Comparison of ENCODE assay signal across 8 mouse cellular contexts in the genomic region with DNA sequence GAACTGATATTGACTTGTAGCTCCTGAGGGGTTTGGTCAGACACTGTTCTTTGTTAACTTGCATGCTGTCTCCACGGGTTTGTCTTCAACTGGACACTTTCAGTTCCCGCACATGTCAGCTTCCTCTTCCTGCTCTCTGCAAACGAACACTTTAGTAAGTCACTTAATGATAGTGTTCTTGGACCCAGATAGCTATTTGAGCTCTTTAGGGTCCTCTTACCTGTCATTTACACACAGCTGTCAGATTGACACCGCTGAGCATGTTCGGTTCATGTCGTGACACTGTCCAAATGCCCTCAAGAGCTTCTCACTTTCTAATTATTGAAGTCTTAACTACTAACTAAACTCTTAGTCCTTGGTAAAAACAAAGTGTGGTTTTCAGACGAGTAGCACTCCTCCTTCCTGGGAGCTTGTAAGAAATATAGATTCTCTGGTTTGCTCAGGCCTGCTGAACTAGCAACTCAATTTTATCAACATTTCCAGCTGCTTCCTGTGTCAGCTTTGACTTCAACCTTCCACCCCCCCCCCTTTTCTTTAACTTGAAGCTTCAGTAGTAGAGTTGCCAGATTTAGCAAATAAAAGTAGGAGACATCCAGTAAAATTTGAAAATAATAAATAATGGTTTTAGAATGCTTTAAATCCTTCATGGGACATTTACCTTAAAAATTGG. TPM values are rescaled to one million over a fixed set of nuclear protein-coding genes. Genes with fewer than 3 reads are reported as not detected.
DNase-seq lines count a peak whose midpoint lies in the region; ATAC-seq and TF ChIP-seq lines count a peak whose summit lies in the region.

A gene (plus strand): TSS at position 620 of the 670 bp plus-strand sequence.

- no peak for ATAC-seq in erythroid progenitor cell, adult 5-6 weeks (replicated peaks; ENCODE audit: low FRiP score, poor library complexity, severe bottlenecking)
- no peak for ATAC-seq in midbrain, embryonic 12.5 days (ENCODE audit: low FRiP score, low read depth)

- H3K27me3 ChIP-seq in thymus, adult 2 months (ENCODE audit: control insufficient read depth, insufficient read depth, low read length), result no peaks in the 10 kb centered on the region
- no peaks in the 10 kb centered on the region for H3K27me3 ChIP-seq in midbrain, embryonic 12.5 days

- H3K27ac ChIP-seq in thymus, adult 2 months (ENCODE audit: control insufficient read depth, insufficient read depth, low read length), result peak within 1 kb of the TSS; percentile 41
- peak within 1 kb of the TSS; percentile 97 for H3K27ac ChIP-seq in midbrain, embryonic 12.5 days (replicated peaks)

- DNase-seq in thymus, adult 2 months, result peak; percentile 9
- DNase-seq in thymus, postnatal 36 days, result no peak
- DNase-seq in heart, postnatal 10 days, result peak in 1 of 2 experiments; percentile 19
- DNase-seq in left cerebral cortex, postnatal 10 days (ENCODE audit: extremely low spot score in 1 of 2, low spot score in 2 of 2), result no peak
- DNase-seq in retina, embryonic 14.5 days (ENCODE audit: low spot score), result no peak
- no peak for DNase-seq in kidney, postnatal 36 days

- H3K4me2 ChIP-seq in midbrain, embryonic 12.5 days (replicated peaks), result peak within 1 kb of the TSS; percentile 73

- peak within 1 kb of the TSS; percentile 98 for H3K9ac ChIP-seq in midbrain, embryonic 12.5 days (replicated peaks)

- H3K36me3 ChIP-seq in thymus, adult 2 months (ENCODE audit: control insufficient read depth, insufficient read depth, low read length), result no peaks in the 10 kb centered on the region
- no peaks in the 10 kb centered on the region for H3K36me3 ChIP-seq in midbrain, embryonic 12.5 days

- H3K4me1 ChIP-seq in thymus, adult 2 months (replicated peaks; ENCODE audit: control insufficient read depth, insufficient read depth, low read length), result peaks cover 7% of the 10 kb centered on the region
- peaks cover 10% of the 10 kb centered on the region for H3K4me1 ChIP-seq in midbrain, embryonic 12.5 days

- intact Hi-C loops in heart, postnatal 10 days (cut with DNase I), result loop anchor here (5.0 kb wide), 1 partner anchor 57 kb away; a partner anchor contains a TSS
- intact Hi-C loops in left cerebral cortex, postnatal 10 days (cut with DNase I), result no loop called here

- peak within 1 kb of the TSS; percentile 79 for H3K4me3 ChIP-seq in thymus, adult 2 months (ENCODE audit: control insufficient read depth, insufficient read depth, low read length)
- peak within 1 kb of the TSS; percentile 90 for H3K4me3 ChIP-seq in midbrain, embryonic 12.5 days

- TF ChIP-seq POLR2A in thymus, adult 2 months (IDR thresholded peaks at IDR 0.05; ENCODE audit: control insufficient read depth, extremely low read depth, insufficient read depth, low read length, poor library complexity), result no peak

- 17% methylated on average over 7 of the region's 7 CpGs for whole genome bisulfite sequencing in thymus, adult 2 months
- 83% methylated on average over 7 of the region's 7 CpGs for WGBS in midbrain, embryonic 12.5 days

- H3K9me3 ChIP-seq in midbrain, embryonic 12.5 days, result no peaks in the 10 kb centered on the region

- no peak for TF ChIP-seq CTCF in thymus, adult 2 months (IDR thresholded peaks at IDR 0.05; ENCODE audit: borderline replicate concordance, control insufficient read depth, extremely low read depth, insufficient read depth, low read length, poor library complexity)

RNA-seq across cellular contexts. Expression of the gene that starts here (rescaled TPM):
- 17.1 and 18.2 TPM in 2 replicates for polyA plus RNA-seq in thymus, adult 2 months (2012; rRNA removed)
- 76.3 and 103 TPM in 2 replicates for total RNA-seq in erythroid progenitor cell, adult 5-6 weeks (2015; ENCODE audit: low replicate concordance)
- total RNA-seq in erythroid progenitor cell, adult 5-6 weeks (2017; ENCODE audit: low replicate concordance), result 72.8 and 80.6 TPM in 2 replicates
- 100 to 1,000 TPM; 164 to 173 TPM for total RNA-seq in heart, postnatal 10 days (2021)
- 100 to 1,000 TPM; 265 to 274 TPM for total RNA-seq in left cerebral cortex, postnatal 10 days (2021)
- 239 and 240 TPM in 2 replicates for polyA plus RNA-seq in midbrain, embryonic 12.5 days (2016; fragmentation: Nextera tagmentation; extraction: Ambion mirVana)

Comparison
In these comparisons a context has a peak if more than half of its experiments do, and no peak if none do; other contexts are left out.
1. RNA of the gene that starts here (polyA plus RNA-seq): 239 to 240 TPM in midbrain, embryonic 12.5 days; 17.1 to 18.2 TPM in thymus, adult 2 months; every median in the first group is over 10 times any median in the second.